Mouse (Mus musculus): ENCODE data around the gene Ccdc102a. TPM values are rescaled to one million over a fixed set of nuclear protein-coding genes. Genes with fewer than 3 reads are reported as not detected.

Ccdc102a gene
- polyA plus RNA-seq, 1 experiment from 2014 or later: 30.8 TPM

- WGBS: 7% methylated on average over 10 of the region's 10 CpGs
- no peak overlapping the region for H3K27ac ChIP-seq
- H3K4me1 ChIP-seq: peaks cover 51% of the 10 kb centered on the region
- peak overlapping the region; percentile 56 for H3K9ac ChIP-seq
- H3K9me3 ChIP-seq (replicated peaks): no peaks in the 10 kb centered on the region
- peak overlapping the region; percentile 68 for H3K4me3 ChIP-seq
- peak overlapping the region; percentile 82 for H3K4me2 ChIP-seq (replicated peaks)
- no peaks in the 10 kb centered on the region for H3K36me3 ChIP-seq
- peaks cover 51% of the 10 kb centered on the region for H3K27me3 ChIP-seq
- peak; percentile 3; the same call in 1 of the 2 replicates for ATAC-seq (ENCODE audit: low FRiP score)
These were observed 956 bp downstream of the Ccdc102a start for GRCm38 (mm10) chr8:94916960-94917324.

- ATAC-seq (ENCODE audit: low FRiP score): no peak
- H3K4me3 ChIP-seq: peak overlapping the region; percentile 68
- H3K9ac ChIP-seq: peak overlapping the region; percentile 23; the same call in 1 of the 2 replicates
- H3K27ac ChIP-seq: no peak overlapping the region
- peak overlapping the region; percentile 82 for H3K4me2 ChIP-seq (replicated peaks)
- H3K36me3 ChIP-seq: no peaks in the 10 kb centered on the region
- 58% methylated on average over 9 of the region's 9 CpGs for WGBS
- no peaks in the 10 kb centered on the region for H3K9me3 ChIP-seq (replicated peaks)
- peaks cover 51% of the 10 kb centered on the region for H3K4me1 ChIP-seq
- peaks cover 56% of the 10 kb centered on the region for H3K27me3 ChIP-seq
These were observed 1.5 kb downstream of the Ccdc102a start for GRCm38 (mm10) chr8:94916311-94916959.

GRCm38 (mm10) chr8:94914701-94915101, 3.2 kb downstream of the Ccdc102a start:
- H3K27ac ChIP-seq: no peak overlapping the region
- H3K9me3 ChIP-seq (replicated peaks): no peaks in the 10 kb centered on the region
- H3K27me3 ChIP-seq: peaks cover 61% of the 10 kb centered on the region
- peaks cover 51% of the 10 kb centered on the region for H3K4me1 ChIP-seq
- H3K4me2 ChIP-seq (replicated peaks): no peak overlapping the region
- ATAC-seq (ENCODE audit: low FRiP score): no peak
- H3K9ac ChIP-seq: no peak overlapping the region
- no peak overlapping the region for H3K4me3 ChIP-seq
- 62% methylated on average over 3 of the region's 3 CpGs for WGBS
- no peaks in the 10 kb centered on the region for H3K36me3 ChIP-seq

- Histone ChIP-seq H3K4me3 (no peak overlapping the region), H3K9ac (no peak overlapping the region), H3K9me3 (replicated peaks) (no peaks in the 10 kb centered on the region), H3K4me2 (replicated peaks) (no peak overlapping the region), H3K36me3 (no peaks in the 10 kb centered on the region), H3K27me3 (peaks cover 57% of the 10 kb centered on the region), H3K27ac (no peak overlapping the region), H3K4me1 (peaks cover 51% of the 10 kb centered on the region)
- no peak for ATAC-seq (ENCODE audit: low FRiP score)
- WGBS: 86% methylated on average over 6 of the region's 6 CpGs
These were observed 3.6 kb downstream of the Ccdc102a start for GRCm38 (mm10) chr8:94914256-94914655.

- WGBS: 4% methylated on average over 77 of the region's 77 CpGs
- Histone ChIP-seq H3K27ac (no peak overlapping the region), H3K4me3 (peak overlapping the region; percentile 44), H3K4me1 (peaks cover 49% of the 10 kb centered on the region), H3K36me3 (no peaks in the 10 kb centered on the region), H3K9me3 (replicated peaks) (no peaks in the 10 kb centered on the region), H3K9ac (peak overlapping the region; percentile 51), H3K27me3 (peaks cover 48% of the 10 kb centered on the region), H3K4me2 (replicated peaks) (peak overlapping the region; percentile 68)
- peak; percentile 72 for ATAC-seq (ENCODE audit: low FRiP score)
These were observed 4.7 kb downstream of the Ccdc102a start for GRCm38 (mm10) chr8:94913061-94913660.

GRCm38 (mm10) chr8:94908847-94909246, 9.1 kb downstream of the Ccdc102a start:
- Histone ChIP-seq H3K4me1 (peaks cover 13% of the 10 kb centered on the region), H3K27me3 (peaks cover 28% of the 10 kb centered on the region), H3K27ac (no peak overlapping the region), H3K9ac (no peak overlapping the region), H3K4me3 (no peak overlapping the region), H3K4me2 (replicated peaks) (no peak overlapping the region), H3K9me3 (replicated peaks) (no peaks in the 10 kb centered on the region), H3K36me3 (0 out of 2 replicates have a peak, but pooled peaks cover 7% of the 10 kb centered on the region)
- WGBS: 7% methylated on average over 4 of the region's 4 CpGs
- ATAC-seq (ENCODE audit: low FRiP score): no peak

- H3K4me1 ChIP-seq: peaks cover 6% of the 10 kb centered on the region
- peaks cover 17% of the 10 kb centered on the region for H3K27me3 ChIP-seq
- H3K36me3 ChIP-seq: 0 out of 2 replicates have a peak, but pooled peaks cover 7% of the 10 kb centered on the region
- no peak overlapping the region for H3K9ac ChIP-seq
- H3K9me3 ChIP-seq (replicated peaks): no peaks in the 10 kb centered on the region
- H3K27ac ChIP-seq: no peak overlapping the region
- H3K4me3 ChIP-seq: no peak overlapping the region
- no peak overlapping the region for H3K4me2 ChIP-seq (replicated peaks)
- ATAC-seq (ENCODE audit: low FRiP score): no peak
- 90% methylated on average over 18 of the region's 18 CpGs for whole genome bisulfite sequencing
These were observed 10.2 kb downstream of the Ccdc102a start for GRCm38 (mm10) chr8:94907591-94908300.

- Histone ChIP-seq H3K4me1 (peaks cover 11% of the 10 kb centered on the region), H3K9ac (no peak overlapping the region), H3K27ac (no peak overlapping the region), H3K9me3 (replicated peaks) (no peaks in the 10 kb centered on the region), H3K27me3 (no peaks in the 10 kb centered on the region), H3K36me3 (0 out of 2 replicates have a peak, but pooled peaks cover 7% of the 10 kb centered on the region), H3K4me3 (no peak overlapping the region), H3K4me2 (replicated peaks) (no peak overlapping the region)
- WGBS: 84% methylated on average over 12 of the region's 12 CpGs
- no peak for ATAC-seq (ENCODE audit: low FRiP score)
These were observed 13.3 kb downstream of the Ccdc102a start for GRCm38 (mm10) chr8:94904450-94905175.

- H3K4me1 ChIP-seq: peaks cover 15% of the 10 kb centered on the region
These were observed 14.2 kb downstream of the Ccdc102a start for GRCm38 (mm10) chr8:94903709-94904108.

GRCm38 (mm10) chr8:94901031-94901430, 16.9 kb downstream of the Ccdc102a start:
- H3K4me3 ChIP-seq: no peak overlapping the region
- no peaks in the 10 kb centered on the region for H3K9me3 ChIP-seq (replicated peaks)
- 0 out of 2 replicates have a peak overlapping the region, but pooled peaks have one; percentile 20 for H3K9ac ChIP-seq
- no peak overlapping the region for H3K27ac ChIP-seq
- no peak for ATAC-seq (ENCODE audit: low FRiP score)
- peaks cover 15% of the 10 kb centered on the region for H3K4me1 ChIP-seq
- no peaks in the 10 kb centered on the region for H3K27me3 ChIP-seq
- 0 out of 2 replicates have a peak, but pooled peaks cover 2% of the 10 kb centered on the region for H3K36me3 ChIP-seq
- 27% methylated on average over 5 of the region's 5 CpGs for WGBS
- no peak overlapping the region; the same call in 1 of the 2 replicates for H3K4me2 ChIP-seq (replicated peaks)

More at GRCm38 (mm10) chr8:94903709-94904108, 14.2 kb downstream of the Ccdc102a start:
- WGBS: 61% methylated on average over 12 of the region's 12 CpGs
- Histone ChIP-seq H3K27ac (no peak overlapping the region), H3K36me3 (0 out of 2 replicates have a peak, but pooled peaks cover 7% of the 10 kb centered on the region), H3K4me2 (replicated peaks) (no peak overlapping the region), H3K27me3 (no peaks in the 10 kb centered on the region), H3K9me3 (replicated peaks) (no peaks in the 10 kb centered on the region), H3K4me3 (no peak overlapping the region), H3K9ac (no peak overlapping the region)
- peak; percentile 17; the same call in 1 of the 2 replicates for ATAC-seq (ENCODE audit: low FRiP score)

- Histone ChIP-seq H3K27me3 (no peaks in the 10 kb centered on the region), H3K36me3 (no peaks in the 10 kb centered on the region), H3K4me3 (no peak overlapping the region), H3K9me3 (replicated peaks) (no peaks in the 10 kb centered on the region), H3K27ac (no peak overlapping the region), H3K4me1 (peaks cover 15% of the 10 kb centered on the region), H3K4me2 (replicated peaks) (no peak overlapping the region; the same call in 1 of the 2 replicates), H3K9ac (0 out of 2 replicates have a peak overlapping the region, but pooled peaks have one; percentile 20)
- 15% methylated on average over 6 of the region's 6 CpGs for WGBS
- no peak for ATAC-seq (ENCODE audit: low FRiP score)
These were observed 17.3 kb downstream of the Ccdc102a start for GRCm38 (mm10) chr8:94900617-94901016.

GRCm38 (mm10) chr8:94899262-94899661, 18.6 kb downstream of the Ccdc102a start:
- Histone ChIP-seq H3K27ac (no peak overlapping the region), H3K4me3 (no peak overlapping the region), H3K4me2 (replicated peaks) (peak overlapping the region; percentile 13), H3K36me3 (no peaks in the 10 kb centered on the region), H3K9ac (no peak overlapping the region), H3K4me1 (peaks cover 15% of the 10 kb centered on the region), H3K9me3 (replicated peaks) (no peaks in the 10 kb centered on the region), H3K27me3 (no peaks in the 10 kb centered on the region)
- 7% methylated on average over 11 of the region's 11 CpGs for WGBS
- no peak for ATAC-seq (ENCODE audit: low FRiP score)

Data from hindbrain, embryonic 12.5 days (tissue).